Comparison of ENCODE assay signal across 17 mouse cellular contexts in genomic region chr4:132904071-132904470, GRCm38 (mm10). TPM values are rescaled to one million over a fixed set of nuclear protein-coding genes. Genes with fewer than 3 reads are reported as not detected.
A peak's percentile ranks its signal among the peaks of the same experiment; 100 is the strongest.
DNase-seq lines count a peak whose midpoint lies in the region; ATAC-seq and TF ChIP-seq lines count a peak whose summit lies in the region.
"Had no signal": no experiment of that assay in that cellular context is flagged by ENCODE, and none has a peak within 500 bp of the region (broad histone marks: within the 10 kb centered on the region; RNA-seq: fewer than 3 reads in every experiment).

No protein-coding gene starts in this region.

- peaks cover 9% of the 10 kb centered on the region for H3K4me1 ChIP-seq in kidney, embryonic 15.5 days
- peaks cover 24% of the 10 kb centered on the region for H3K4me1 ChIP-seq in lung, embryonic 15.5 days
- H3K4me1 ChIP-seq in intestine, postnatal 0 days (replicated peaks; ENCODE audit: control insufficient read depth, insufficient read depth, low read length): no peaks in the 10 kb centered on the region
- H3K4me1 ChIP-seq in midbrain, embryonic 16.5 days (ENCODE audit: control insufficient read depth, insufficient read depth, low read length): no peaks in the 10 kb centered on the region
- H3K4me1 ChIP-seq: forebrain, embryonic 13.5 days; hindbrain, embryonic 12.5 days; stomach, embryonic 15.5 days had no signal

- no peak for TF ChIP-seq CTCF in gastrocnemius, adult 2 months (IDR thresholded peaks at IDR 0.05)
- TF ChIP-seq CTCF in intestine, postnatal 0 days (IDR thresholded peaks at IDR 0.05; ENCODE audit: low read depth): no peak

- ATAC-seq in kidney, embryonic 15.5 days (replicated peaks; ENCODE audit: low FRiP score): no peak
- ATAC-seq in lung, embryonic 15.5 days (ENCODE audit: borderline replicate concordance, extremely low read depth, low FRiP score, low TSS enrichment): no peak
- ATAC-seq in intestine, postnatal 0 days: no peak
- ATAC-seq in midbrain, embryonic 16.5 days: no peak
- ATAC-seq: forebrain, embryonic 13.5 days had no signal

- no peak overlapping the region for H3K4me2 ChIP-seq in kidney, embryonic 15.5 days
- H3K4me2 ChIP-seq in lung, embryonic 15.5 days: no peak overlapping the region; the same call in 1 of the 2 replicates
- H3K4me2 ChIP-seq in intestine, postnatal 0 days (replicated peaks; ENCODE audit: low read depth): no peak overlapping the region
- H3K4me2 ChIP-seq in midbrain, embryonic 16.5 days (ENCODE audit: low read length): no peak overlapping the region
- H3K4me2 ChIP-seq: forebrain, embryonic 13.5 days; hindbrain, embryonic 12.5 days; liver, embryonic 15.5 days; stomach, embryonic 15.5 days had no signal

- peak overlapping the region; percentile 76 for H3K27ac ChIP-seq in gastrocnemius, adult 2 months
- peak overlapping the region; percentile 75 for H3K27ac ChIP-seq in kidney, embryonic 15.5 days
- peak overlapping the region; percentile 69 for H3K27ac ChIP-seq in lung, embryonic 15.5 days
- peak overlapping the region; percentile 58 for H3K27ac ChIP-seq in intestine, postnatal 0 days (ENCODE audit: low read depth, low read length)
- no peak overlapping the region for H3K27ac ChIP-seq in midbrain, embryonic 16.5 days (ENCODE audit: low read length)
- H3K27ac ChIP-seq: embryonic facial prominence, embryonic 10.5 days; forebrain, embryonic 13.5 days; hindbrain, embryonic 12.5 days; liver, embryonic 15.5 days had no signal

- 82% methylated on average over 2 of the region's 2 CpGs for WGBS in kidney, embryonic 15.5 days
- 70% methylated on average over 2 of the region's 2 CpGs for WGBS in lung, embryonic 15.5 days
- WGBS in intestine, postnatal 0 days: 82% methylated on average over 2 of the region's 2 CpGs
- WGBS in midbrain, embryonic 16.5 days: 94% methylated on average over 2 of the region's 2 CpGs

- no peak overlapping the region for H3K9ac ChIP-seq in kidney, embryonic 15.5 days
- H3K9ac ChIP-seq in lung, embryonic 15.5 days: no peak overlapping the region
- no peak overlapping the region for H3K9ac ChIP-seq in intestine, postnatal 0 days (ENCODE audit: low read depth, low read length)
- no peak overlapping the region for H3K9ac ChIP-seq in midbrain, embryonic 16.5 days (ENCODE audit: low read depth, low read length)
- H3K9ac ChIP-seq: forebrain, embryonic 13.5 days; hindbrain, embryonic 12.5 days; liver, embryonic 15.5 days; stomach, embryonic 15.5 days had no signal

- H3K27me3 ChIP-seq in kidney, embryonic 15.5 days: no peaks in the 10 kb centered on the region
- H3K27me3 ChIP-seq in lung, embryonic 15.5 days: no peaks in the 10 kb centered on the region
- no peaks in the 10 kb centered on the region for H3K27me3 ChIP-seq in intestine, postnatal 0 days (replicated peaks; ENCODE audit: control insufficient read depth, insufficient read depth, low read length)
- no peaks in the 10 kb centered on the region for H3K27me3 ChIP-seq in midbrain, embryonic 16.5 days (ENCODE audit: control insufficient read depth, insufficient read depth, low read depth, low read length)
- H3K27me3 ChIP-seq: forebrain, embryonic 13.5 days; hindbrain, embryonic 12.5 days; liver, embryonic 15.5 days; megakaryocyte, embryonic 14.5 days; stomach, embryonic 15.5 days had no signal

- no peak for DNase-seq in gastrocnemius, adult 2 months
- no peak for DNase-seq in gastrocnemius, postnatal 25 days
- no peak for DNase-seq in kidney, adult 18-20 months
- no peak for DNase-seq in lung, postnatal 10 days
- DNase-seq: cerebellum, adult 11 months; cerebellum, postnatal 25 days; spleen, adult 18-20 months had no signal

- H3K36me3 ChIP-seq in kidney, embryonic 15.5 days: peaks cover 68% of the 10 kb centered on the region
- H3K36me3 ChIP-seq in lung, embryonic 15.5 days: peaks cover 31% of the 10 kb centered on the region
- H3K36me3 ChIP-seq in intestine, postnatal 0 days (ENCODE audit: control insufficient read depth, insufficient read depth): peaks cover 68% of the 10 kb centered on the region
- peaks cover 12% of the 10 kb centered on the region for H3K36me3 ChIP-seq in midbrain, embryonic 16.5 days (ENCODE audit: control insufficient read depth, insufficient read depth, low read length)

- intact Hi-C loops in gastrocnemius, adult 2 months (cut with DNase I): no loop called here

- H3K4me3 ChIP-seq in gastrocnemius, adult 2 months: no peak overlapping the region
- H3K4me3 ChIP-seq in kidney, embryonic 15.5 days (replicated peaks): no peak overlapping the region
- H3K4me3 ChIP-seq in lung, embryonic 15.5 days: no peak overlapping the region
- H3K4me3 ChIP-seq in intestine, postnatal 0 days (ENCODE audit: low read depth, low read length): no peak overlapping the region
- no peak overlapping the region for H3K4me3 ChIP-seq in midbrain, embryonic 16.5 days (ENCODE audit: low read depth, low read length)
- H3K4me3 ChIP-seq: embryonic facial prominence, embryonic 10.5 days; forebrain, embryonic 13.5 days; hindbrain, embryonic 12.5 days; liver, embryonic 15.5 days; megakaryocyte, embryonic 14.5 days; stomach, embryonic 15.5 days had no signal

- no peaks in the 10 kb centered on the region for H3K9me3 ChIP-seq in kidney, embryonic 15.5 days (replicated peaks)
- H3K9me3 ChIP-seq in lung, embryonic 15.5 days: no peaks in the 10 kb centered on the region
- no peaks in the 10 kb centered on the region for H3K9me3 ChIP-seq in intestine, postnatal 0 days (ENCODE audit: control insufficient read depth)
- no peaks in the 10 kb centered on the region for H3K9me3 ChIP-seq in midbrain, embryonic 16.5 days (replicated peaks; ENCODE audit: control insufficient read depth, low read length, poor library complexity, severe bottlenecking)
- H3K9me3 ChIP-seq: embryonic facial prominence, embryonic 10.5 days; forebrain, embryonic 13.5 days; hindbrain, embryonic 12.5 days; liver, embryonic 15.5 days; megakaryocyte, embryonic 14.5 days; stomach, embryonic 15.5 days had no signal

RNA-seq across cellular contexts. Expression of gene Fam76a, which starts 18.3 kb away (rescaled TPM):
- total RNA-seq in gastrocnemius, adult 2 months (2021): 10 to 100 TPM; 23.5 to 29.9 TPM
- 10 to 100 TPM; 19.8 to 23.0 TPM for total RNA-seq in gastrocnemius, postnatal 25 days (2021)
- polyA plus RNA-seq in kidney, embryonic 15.5 days (2015; fragmentation: Nextera tagmentation; extraction: Ambion mirVana): 35.1 and 35.8 TPM in 2 replicates
- 43.0 and 45.8 TPM in 2 replicates for polyA plus RNA-seq in lung, embryonic 15.5 days (2015; fragmentation: Nextera tagmentation; extraction: Ambion mirVana)
- polyA plus RNA-seq in intestine, postnatal 0 days (2015; fragmentation: Nextera tagmentation; extraction: Ambion mirVana): 46.5 and 58.8 TPM in 2 replicates
- polyA plus RNA-seq in midbrain, embryonic 16.5 days (2015; fragmentation: Nextera tagmentation; extraction: Ambion mirVana): 41.8 and 42.7 TPM in 2 replicates

RNA-seq across cellular contexts. Expression of gene Stx12, which starts 19.8 kb away (rescaled TPM):
- total RNA-seq in gastrocnemius, adult 2 months (2021): 10 to 100 TPM; 24.1 to 25.7 TPM
- total RNA-seq in gastrocnemius, postnatal 25 days (2021): 10 to 100 TPM; 20.7 to 23.3 TPM
- 55.9 and 57.7 TPM in 2 replicates for polyA plus RNA-seq in kidney, embryonic 15.5 days (2015; fragmentation: Nextera tagmentation; extraction: Ambion mirVana)
- polyA plus RNA-seq in lung, embryonic 15.5 days (2015; fragmentation: Nextera tagmentation; extraction: Ambion mirVana): 62.2 and 64.0 TPM in 2 replicates
- 52.9 and 53.7 TPM in 2 replicates for polyA plus RNA-seq in intestine, postnatal 0 days (2015; fragmentation: Nextera tagmentation; extraction: Ambion mirVana)
- polyA plus RNA-seq in midbrain, embryonic 16.5 days (2015; fragmentation: Nextera tagmentation; extraction: Ambion mirVana): 174 and 177 TPM in 2 replicates
